Mouse (Mus musculus): ENCODE measurements around the gene Yod1. TPM values are rescaled to one million over a fixed set of nuclear protein-coding genes. Genes with fewer than 3 reads are reported as not detected.

Yod1 gene
- polyA plus RNA-seq, 1 experiment from 2014 or later, result 18.4 TPM

DNA sequence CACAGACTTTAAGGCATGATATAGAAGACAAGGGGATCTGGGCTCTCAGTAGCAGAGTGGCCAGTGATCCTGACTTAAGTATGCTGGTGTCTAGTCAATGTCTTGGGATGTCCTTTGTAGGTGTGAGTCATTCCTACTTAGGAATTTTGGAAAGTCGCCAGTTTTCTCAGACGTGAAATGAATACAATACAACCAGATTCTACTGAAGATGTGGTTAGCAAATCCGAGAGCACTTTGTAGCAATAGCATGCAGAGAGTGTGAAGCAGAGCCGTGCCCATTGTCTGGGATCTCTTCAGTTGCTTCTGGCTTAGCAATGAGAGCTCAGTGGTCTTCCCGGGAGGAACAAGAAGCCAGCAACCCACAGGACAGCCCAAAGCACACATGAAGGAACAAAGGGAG lies 17.3 kb downstream of the Yod1 start:
- Histone ChIP-seq H3K4me1 (replicated peaks) (peaks cover 5% of the 10 kb centered on the region; the same call in 1 of the 2 replicates), H3K27me3 (no peaks in the 10 kb centered on the region), H3K4me2 (no peak overlapping the region), H3K36me3 (no peaks in the 10 kb centered on the region), H3K9ac (no peak overlapping the region), H3K9me3 (no peaks in the 10 kb centered on the region), H3K27ac (no peak overlapping the region), H3K4me3 (no peak overlapping the region)
- no peak for ATAC-seq (ENCODE audit: low FRiP score)
- 66% methylated on average over 5 of the region's 5 CpGs for WGBS

DNA sequence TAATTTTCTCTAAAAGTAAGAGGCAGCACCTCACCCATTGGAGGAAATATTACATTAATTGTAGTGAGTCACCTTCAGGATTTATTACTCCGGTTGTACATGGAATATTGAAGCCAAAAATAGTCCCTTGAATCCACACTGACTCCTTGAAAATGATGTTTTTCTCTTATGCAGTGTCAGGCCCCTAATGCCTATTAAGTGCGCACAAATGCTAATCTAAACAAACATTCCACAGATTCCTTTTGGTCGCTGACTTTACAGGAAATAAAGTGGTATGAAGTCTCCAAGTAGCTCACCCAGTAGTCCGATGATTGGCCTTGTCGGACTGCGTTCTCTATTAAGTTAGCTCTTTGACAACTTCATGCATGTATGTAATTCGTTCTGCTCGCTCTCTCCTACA lies 17.7 kb downstream of the Yod1 start:
- ATAC-seq (ENCODE audit: low FRiP score), result no peak
- Histone ChIP-seq H3K9ac (no peak overlapping the region), H3K27ac (no peak overlapping the region), H3K27me3 (no peaks in the 10 kb centered on the region), H3K4me3 (no peak overlapping the region), H3K36me3 (no peaks in the 10 kb centered on the region), H3K9me3 (no peaks in the 10 kb centered on the region), H3K4me2 (no peak overlapping the region), H3K4me1 (replicated peaks) (peaks cover 5% of the 10 kb centered on the region; the same call in 1 of the 2 replicates)
- 81% methylated on average over 8 of the region's 8 CpGs for WGBS

DNA sequence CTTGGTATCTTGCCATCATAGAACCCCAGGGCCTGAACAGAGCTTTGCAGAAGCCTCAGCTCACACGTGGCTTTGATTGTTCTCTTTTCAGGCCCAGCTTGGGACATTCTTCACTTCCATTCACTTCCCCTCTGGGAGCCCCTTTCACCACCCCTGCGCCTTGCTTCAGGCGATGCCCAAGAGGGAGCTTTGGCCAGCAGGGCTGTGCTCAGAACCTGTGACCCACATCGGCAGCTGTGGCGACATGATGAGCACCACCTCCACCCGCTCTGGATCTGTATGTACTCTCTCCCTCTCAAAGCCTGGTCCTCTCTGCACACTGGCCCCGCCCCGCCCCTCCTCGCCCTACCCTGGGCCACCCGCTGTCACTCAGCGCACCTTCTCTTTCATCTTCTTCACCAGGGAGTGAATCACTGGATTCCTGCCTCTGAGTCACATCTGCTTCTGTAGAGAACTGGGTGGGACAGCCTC lies 20.3 kb downstream of the Yod1 start:
- no peak overlapping the region for H3K4me3 ChIP-seq
- H3K4me2 ChIP-seq, result no peak overlapping the region
- H3K9me3 ChIP-seq, result no peaks in the 10 kb centered on the region
- ATAC-seq (ENCODE audit: low FRiP score), result no peak
- no peak overlapping the region for H3K9ac ChIP-seq
- 33% methylated on average over 11 of the region's 11 CpGs for WGBS
- no peak overlapping the region for H3K27ac ChIP-seq
- H3K36me3 ChIP-seq, result no peaks in the 10 kb centered on the region
- no peaks in the 10 kb centered on the region; the same call in 1 of the 2 replicates for H3K4me1 ChIP-seq (replicated peaks)
- no peaks in the 10 kb centered on the region for H3K27me3 ChIP-seq

DNA sequence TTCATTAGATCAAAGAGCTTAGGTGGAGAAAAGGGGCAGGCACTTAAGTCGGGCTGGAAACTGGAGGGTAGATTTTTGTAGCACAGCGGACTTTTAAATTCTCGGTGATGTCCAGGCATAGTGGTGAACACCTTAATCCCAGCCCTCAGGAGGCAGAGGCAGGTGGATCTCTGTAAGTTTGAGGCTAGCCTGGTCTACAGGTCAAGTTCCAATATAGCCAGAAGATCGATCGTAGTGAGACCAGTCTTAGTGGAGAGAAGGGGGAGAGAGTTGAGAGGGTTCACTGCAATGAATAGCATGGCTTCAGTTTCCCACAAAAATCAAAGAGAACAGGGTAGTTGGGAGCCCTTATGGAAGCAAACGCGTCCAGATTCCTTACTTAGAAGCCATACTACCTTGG lies 20.8 kb downstream of the Yod1 start:
- no peak for ATAC-seq (ENCODE audit: low FRiP score)

DNA sequence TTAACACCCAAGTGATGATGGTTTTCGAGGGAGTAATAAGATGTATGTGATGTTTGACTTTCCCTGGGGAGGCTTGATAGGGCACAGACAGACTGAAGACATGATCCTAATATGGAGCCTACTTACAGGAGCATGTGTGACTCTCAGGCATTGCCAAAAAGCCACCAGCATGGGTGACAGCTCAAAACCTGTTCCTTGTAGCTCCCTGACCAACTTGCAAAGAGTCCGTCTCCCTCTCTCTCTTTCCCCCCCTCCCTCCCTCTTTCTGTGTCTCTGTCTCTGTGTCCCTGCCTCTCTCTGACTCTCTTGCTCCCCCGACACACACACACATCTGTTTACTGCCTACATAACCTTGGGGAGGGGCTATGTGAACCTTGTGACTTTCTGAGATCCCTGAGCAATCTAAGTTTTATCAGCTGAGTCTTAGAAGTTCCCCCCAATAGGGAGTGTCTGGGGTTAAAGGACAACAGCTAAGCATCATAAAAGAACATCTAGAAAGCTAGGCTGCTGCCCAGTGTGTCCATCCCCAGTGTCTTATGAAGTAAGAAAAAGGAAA lies 21.5 kb downstream of the Yod1 start:
- no peaks in the 10 kb centered on the region for H3K27me3 ChIP-seq
- no peaks in the 10 kb centered on the region for H3K36me3 ChIP-seq
- no peak overlapping the region for H3K9ac ChIP-seq
- 83% methylated on average over 3 of the region's 3 CpGs for WGBS
- H3K9me3 ChIP-seq, result no peaks in the 10 kb centered on the region
- ATAC-seq (ENCODE audit: low FRiP score), result no peak
- H3K4me1 ChIP-seq (replicated peaks), result no peaks in the 10 kb centered on the region; the same call in 1 of the 2 replicates
- no peak overlapping the region for H3K4me3 ChIP-seq
- no peak overlapping the region for H3K27ac ChIP-seq
- H3K4me2 ChIP-seq, result no peak overlapping the region

More for the DNA sequence above, 20.8 kb downstream of the Yod1 start:
- Histone ChIP-seq H3K36me3 (no peaks in the 10 kb centered on the region), H3K27ac (no peak overlapping the region), H3K4me1 (replicated peaks) (no peaks in the 10 kb centered on the region; the same call in 1 of the 2 replicates), H3K9me3 (no peaks in the 10 kb centered on the region), H3K4me2 (no peak overlapping the region), H3K9ac (no peak overlapping the region), H3K4me3 (no peak overlapping the region), H3K27me3 (no peaks in the 10 kb centered on the region)
- WGBS, result 91% methylated on average over 7 of the region's 7 CpGs

DNA sequence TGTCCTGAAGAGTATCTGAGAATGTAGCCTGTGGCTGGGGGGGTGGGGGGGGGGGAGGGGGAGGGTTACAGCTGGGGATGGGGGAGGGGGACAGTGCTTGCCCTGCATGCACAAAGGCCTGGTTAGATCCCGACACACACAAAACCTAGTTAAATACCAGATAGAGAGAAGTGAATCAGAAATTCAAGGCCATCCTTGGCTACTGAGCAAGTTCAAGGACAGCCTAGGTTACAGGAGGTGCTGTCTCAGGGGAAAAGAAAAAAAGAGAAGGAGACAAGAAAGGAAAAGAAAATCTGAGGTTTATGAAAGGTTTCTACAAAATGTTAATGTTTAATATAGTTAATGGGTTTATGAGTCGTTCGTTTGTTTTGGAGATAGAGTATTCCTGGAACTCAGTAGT lies 22.5 kb downstream of the Yod1 start:
- H3K4me1 ChIP-seq (replicated peaks), result no peaks in the 10 kb centered on the region; the same call in 1 of the 2 replicates
- H3K27ac ChIP-seq, result no peak overlapping the region
- no peaks in the 10 kb centered on the region for H3K9me3 ChIP-seq
- no peak overlapping the region for H3K4me2 ChIP-seq
- no peaks in the 10 kb centered on the region for H3K27me3 ChIP-seq
- H3K9ac ChIP-seq, result no peak overlapping the region
- H3K36me3 ChIP-seq, result no peaks in the 10 kb centered on the region
- H3K4me3 ChIP-seq, result no peak overlapping the region
- ATAC-seq (ENCODE audit: low FRiP score), result no peak
- 81% methylated on average over 3 of the region's 3 CpGs for WGBS

DNA sequence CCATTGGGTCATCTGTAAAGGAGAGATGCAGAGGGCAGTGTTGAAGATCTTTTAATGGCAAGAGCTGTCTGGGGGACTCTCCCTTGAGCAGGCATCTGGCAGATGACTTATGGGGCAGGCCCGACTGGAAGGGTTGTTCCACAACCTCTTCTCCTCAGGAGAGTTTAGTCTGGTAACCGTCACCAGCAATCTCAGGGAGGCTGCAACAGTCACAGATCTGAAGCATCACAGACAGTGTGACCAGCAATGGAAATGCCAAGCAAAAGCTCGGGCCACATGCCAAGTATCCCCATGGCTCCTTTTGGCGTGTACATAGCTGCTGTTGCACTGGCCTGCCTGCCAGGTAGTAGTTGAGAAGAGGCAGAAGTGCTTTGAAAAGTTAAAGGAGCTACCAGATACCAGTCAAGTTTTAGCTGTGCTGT lies 23.1 kb downstream of the Yod1 start:
- Histone ChIP-seq H3K9me3 (no peaks in the 10 kb centered on the region), H3K27me3 (no peaks in the 10 kb centered on the region), H3K9ac (no peak overlapping the region), H3K4me2 (no peak overlapping the region), H3K4me3 (no peak overlapping the region), H3K27ac (no peak overlapping the region), H3K4me1 (replicated peaks) (no peaks in the 10 kb centered on the region; the same call in 1 of the 2 replicates), H3K36me3 (no peaks in the 10 kb centered on the region)
- WGBS, result 76% methylated on average over 4 of the region's 4 CpGs
- no peak for ATAC-seq (ENCODE audit: low FRiP score)

DNA sequence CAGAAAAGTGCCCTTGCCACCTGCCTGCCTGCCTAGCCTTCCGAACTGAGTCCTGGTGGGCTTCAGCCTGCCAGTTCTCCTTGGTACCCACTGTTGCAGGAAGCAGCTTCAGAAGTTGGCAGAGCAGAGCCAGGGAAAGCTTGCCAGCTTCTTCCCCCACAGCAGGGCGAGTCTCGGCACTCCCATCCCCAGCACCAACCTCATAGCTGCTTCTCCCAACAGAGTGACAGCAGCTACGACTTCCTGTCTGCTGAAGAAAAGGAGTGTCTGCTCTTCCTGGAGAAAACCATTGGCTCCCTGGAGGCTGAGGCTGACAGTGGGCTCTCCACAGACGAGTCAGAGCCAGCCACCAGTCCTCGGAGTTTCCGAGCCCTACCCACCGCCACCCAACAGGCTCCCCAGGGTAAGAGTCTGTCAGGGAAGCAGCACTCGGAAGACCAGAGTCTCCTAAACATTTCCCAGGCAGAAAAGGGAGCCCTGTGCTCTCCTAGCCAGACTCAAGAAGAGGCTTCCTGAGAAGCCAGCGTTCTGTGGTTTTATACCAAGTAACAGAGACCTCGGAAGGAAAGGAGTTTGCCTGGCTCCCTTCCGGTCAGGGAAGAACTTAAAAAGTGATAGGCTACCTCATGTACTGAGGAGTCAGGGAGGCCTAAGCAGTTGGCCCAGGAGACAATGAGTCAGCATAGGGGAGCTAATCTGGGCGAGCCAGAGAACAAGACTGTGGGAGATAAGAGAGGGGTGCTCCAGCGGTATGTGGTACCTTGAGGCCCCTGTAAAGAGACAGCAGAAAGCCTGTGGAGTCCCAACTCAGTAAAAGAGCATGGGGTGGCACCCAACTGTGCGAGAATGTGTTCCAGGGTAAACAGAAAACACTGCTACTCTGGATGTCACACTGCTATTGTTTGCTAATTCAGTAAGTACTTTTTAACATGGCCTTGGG lies 23.9 kb downstream of the Yod1 start:
- H3K9me3 ChIP-seq, result no peaks in the 10 kb centered on the region
- no peak overlapping the region for H3K27ac ChIP-seq
- no peak for ATAC-seq (ENCODE audit: low FRiP score)
- H3K27me3 ChIP-seq, result no peaks in the 10 kb centered on the region
- H3K9ac ChIP-seq, result no peak overlapping the region
- WGBS, result 64% methylated on average over 15 of the region's 15 CpGs
- no peak overlapping the region for H3K4me3 ChIP-seq
- H3K4me2 ChIP-seq, result no peak overlapping the region
- H3K4me1 ChIP-seq (replicated peaks), result no peaks in the 10 kb centered on the region; the same call in 1 of the 2 replicates
- H3K36me3 ChIP-seq, result no peaks in the 10 kb centered on the region

DNA sequence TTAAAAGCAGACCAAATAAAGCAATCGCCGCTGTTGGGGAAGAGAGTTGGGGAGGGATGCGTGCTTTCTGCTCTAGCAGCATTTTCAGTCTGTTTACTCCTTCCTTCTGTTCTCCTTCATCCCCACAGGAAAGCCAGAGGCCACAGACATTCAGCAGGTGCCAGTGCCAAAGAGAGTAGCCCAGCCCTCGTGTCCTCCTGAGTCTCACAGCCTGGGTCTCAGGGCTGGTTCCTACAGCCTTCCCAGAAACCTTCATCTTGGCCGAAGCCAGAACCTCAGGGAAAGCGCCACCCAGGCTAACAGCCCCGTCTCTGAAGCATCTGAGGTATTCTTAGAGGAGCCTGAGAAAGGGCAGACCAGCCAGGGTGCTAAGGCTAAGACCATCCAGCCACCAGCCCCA lies 25.1 kb downstream of the Yod1 start:
- Histone ChIP-seq H3K9ac (no peak overlapping the region), H3K4me1 (replicated peaks) (no peaks in the 10 kb centered on the region; the same call in 1 of the 2 replicates), H3K36me3 (no peaks in the 10 kb centered on the region), H3K27me3 (no peaks in the 10 kb centered on the region), H3K9me3 (no peaks in the 10 kb centered on the region), H3K4me3 (no peak overlapping the region), H3K4me2 (no peak overlapping the region), H3K27ac (no peak overlapping the region)
- ATAC-seq (ENCODE audit: low FRiP score), result no peak
- WGBS, result 91% methylated on average over 7 of the region's 7 CpGs

DNA sequence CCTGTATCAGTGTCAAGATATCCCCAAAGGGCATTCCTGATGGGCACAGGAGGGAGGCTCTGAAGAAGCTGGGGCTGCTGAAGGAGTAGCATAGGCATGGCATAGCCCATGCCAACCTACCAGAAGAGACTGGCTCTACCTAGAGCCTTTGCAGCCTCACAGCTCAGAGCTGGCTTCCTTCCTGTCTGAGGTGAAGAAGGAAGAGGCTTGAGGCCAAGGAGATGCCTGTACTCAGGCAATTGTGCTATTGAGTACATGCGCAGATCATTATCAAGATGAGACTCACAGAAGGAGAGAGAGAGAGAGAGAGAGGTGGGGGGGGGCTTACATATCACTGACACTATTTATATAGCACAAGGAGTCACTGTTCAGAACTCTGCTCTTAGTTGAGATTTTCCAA lies 26.6 kb downstream of the Yod1 start:
- no peak for ATAC-seq (ENCODE audit: low FRiP score)
- no peaks in the 10 kb centered on the region for H3K27me3 ChIP-seq
- no peak overlapping the region for H3K9ac ChIP-seq
- no peaks in the 10 kb centered on the region for H3K9me3 ChIP-seq
- no peaks in the 10 kb centered on the region; the same call in 1 of the 2 replicates for H3K4me1 ChIP-seq (replicated peaks)
- H3K4me2 ChIP-seq, result no peak overlapping the region
- no peaks in the 10 kb centered on the region for H3K36me3 ChIP-seq
- 88% methylated on average over 1 of the region's 1 CpGs for WGBS
- H3K4me3 ChIP-seq, result no peak overlapping the region
- H3K27ac ChIP-seq, result no peak overlapping the region

DNA sequence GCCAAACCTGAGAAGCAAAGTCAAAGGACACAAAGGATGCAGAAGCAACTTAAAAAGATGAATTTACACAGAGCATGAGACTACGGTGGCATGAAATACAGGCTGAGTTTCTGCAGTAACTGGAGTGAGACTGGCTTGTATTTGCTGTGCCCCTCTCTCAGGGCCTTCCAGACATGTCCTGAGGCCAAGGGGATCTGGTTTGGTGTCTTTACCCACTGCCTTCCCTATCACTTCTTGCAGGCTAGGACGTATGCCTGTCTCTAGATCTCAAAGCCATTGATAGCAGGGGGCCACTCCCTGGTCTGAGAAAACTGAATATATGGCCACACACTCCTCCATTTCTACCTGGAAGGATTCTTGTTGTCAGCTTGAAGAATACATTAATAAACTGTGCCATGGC lies 27.1 kb downstream of the Yod1 start:
- no peaks in the 10 kb centered on the region for H3K27me3 ChIP-seq
- no peak overlapping the region for H3K4me3 ChIP-seq
- 86% methylated on average over 2 of the region's 2 CpGs for WGBS

DNA sequence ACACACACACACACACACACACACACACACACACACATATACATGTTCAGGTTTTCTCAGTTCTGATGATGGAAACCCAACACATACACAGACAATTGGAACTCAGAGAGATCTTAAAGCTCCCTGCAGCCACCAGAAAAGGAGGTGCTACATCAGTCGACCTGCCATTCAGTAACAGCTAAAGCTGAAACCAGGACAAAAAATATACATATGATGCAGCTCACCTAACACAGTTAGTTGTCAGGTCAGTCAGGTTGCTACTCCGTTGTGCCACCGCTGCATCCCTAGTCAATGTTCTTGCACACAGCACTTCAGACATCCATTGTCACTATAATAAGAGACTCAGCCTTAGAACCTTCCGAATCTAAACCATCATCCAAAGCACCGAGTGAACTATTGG lies 27.8 kb downstream of the Yod1 start:
- H3K4me1 ChIP-seq (replicated peaks), result no peaks in the 10 kb centered on the region; the same call in 1 of the 2 replicates
- H3K4me3 ChIP-seq, result no peak overlapping the region
- H3K4me2 ChIP-seq, result no peak overlapping the region
- no peak overlapping the region for H3K9ac ChIP-seq
- H3K36me3 ChIP-seq, result no peaks in the 10 kb centered on the region
- 94% methylated on average over 5 of the region's 5 CpGs for WGBS
- no peak for ATAC-seq (ENCODE audit: low FRiP score)
- H3K27me3 ChIP-seq, result no peaks in the 10 kb centered on the region
- H3K27ac ChIP-seq, result no peak overlapping the region
- no peaks in the 10 kb centered on the region for H3K9me3 ChIP-seq

More for the DNA sequence above, 27.1 kb downstream of the Yod1 start:
- Histone ChIP-seq H3K9me3 (no peaks in the 10 kb centered on the region), H3K9ac (no peak overlapping the region), H3K27ac (no peak overlapping the region), H3K4me1 (replicated peaks) (no peaks in the 10 kb centered on the region; the same call in 1 of the 2 replicates), H3K36me3 (no peaks in the 10 kb centered on the region), H3K4me2 (no peak overlapping the region)
- no peak for ATAC-seq (ENCODE audit: low FRiP score)

Measured in hindbrain, embryonic 13.5 days (tissue).